Mouse (Mus musculus): Measurements from ENCODE around the gene Gm28042. TPM values are rescaled to one million over a fixed set of nuclear protein-coding genes. Genes with fewer than 3 reads are reported as not detected.

The Gm28042 gene
- total RNA-seq, 4 experiments from 2014 or later: 0.78 to 1.6 (median 0.96) TPM

GRCm38 (mm10) chr2:120012924-120013323 is 14.4 kb upstream of the Gm28042 start:
- no peak for DNase-seq

GRCm38 (mm10) chr2:120013831-120014486 is 13.3 kb upstream of the Gm28042 start:
- no peak for DNase-seq

GRCm38 (mm10) chr2:120015882-120016281 is 11.4 kb upstream of the Gm28042 start:
- DNase-seq: no peak

GRCm38 (mm10) chr2:120017599-120017998 is 9.7 kb upstream of the Gm28042 start:
- no peak for DNase-seq

GRCm38 (mm10) chr2:120024337-120024736 is 3.0 kb upstream of the Gm28042 start:
- peak; percentile 84 for DNase-seq

GRCm38 (mm10) chr2:120027950-120028331 is 648 bp downstream of the Gm28042 start:
- no peak for DNase-seq

GRCm38 (mm10) chr2:120030380-120030779 is 3.1 kb downstream of the Gm28042 start:
- no peak for DNase-seq

GRCm38 (mm10) chr2:120032726-120033467 is 5.6 kb downstream of the Gm28042 start, which contains the start of gene Pla2g4b:
Gene Pla2g4b, plus strand, starts transcription at chr2:120033417.
- no peak for DNase-seq

- DNase-seq: no peak
These were observed 6.4 kb downstream of the Gm28042 start for GRCm38 (mm10) chr2:120033726-120034125.

GRCm38 (mm10) chr2:120037744-120038143 is 10.5 kb downstream of the Gm28042 start:
- no peak for DNase-seq

- no peak for DNase-seq
These were observed 13.7 kb downstream of the Gm28042 start for GRCm38 (mm10) chr2:120040991-120041390.

GRCm38 (mm10) chr2:120044101-120044603 is 16.9 kb downstream of the Gm28042 start:
- DNase-seq: no peak

- DNase-seq: no peak
These were observed 17.4 kb downstream of the Gm28042 start for GRCm38 (mm10) chr2:120044676-120045075.

GRCm38 (mm10) chr2:120046486-120047310 is 19.4 kb downstream of the Gm28042 start:
- DNase-seq: no peak

GRCm38 (mm10) chr2:120048173-120048572 is 20.9 kb downstream of the Gm28042 start:
- DNase-seq: no peak

GRCm38 (mm10) chr2:120049632-120050274 is 22.5 kb downstream of the Gm28042 start:
- DNase-seq: no peak

GRCm38 (mm10) chr2:120051405-120051804 is 24.1 kb downstream of the Gm28042 start:
- no peak for DNase-seq

GRCm38 (mm10) chr2:120054771-120055552 is 27.7 kb downstream of the Gm28042 start:
- DNase-seq: peak; percentile 60

- DNase-seq: no peak
These were observed 28.6 kb downstream of the Gm28042 start for GRCm38 (mm10) chr2:120055923-120056322.

- no peak for DNase-seq
These were observed 31.5 kb downstream of the Gm28042 start for GRCm38 (mm10) chr2:120058818-120059217.

GRCm38 (mm10) chr2:120059466-120059865 is 32.2 kb downstream of the Gm28042 start:
- no peak for DNase-seq

Measured in adrenal gland, adult 8-10 months (tissue).